Mouse (Mus musculus): ENCODE results near the gene Irgm1. TPM values are rescaled to one million over a fixed set of nuclear protein-coding genes. Genes with fewer than 3 reads are reported as not detected.
"Not testable (repeated sequence)": the region's sequence is repeated elsewhere in the genome, so short reads cannot be mapped to it uniquely, and the experiment has no call there.

Irgm1 gene
- 1.1 and 1.7 TPM in 2 replicates for polyA plus RNA-seq (2014; fragmentation: Nextera tagmentation; extraction: Ambion mirVana)

DNA sequence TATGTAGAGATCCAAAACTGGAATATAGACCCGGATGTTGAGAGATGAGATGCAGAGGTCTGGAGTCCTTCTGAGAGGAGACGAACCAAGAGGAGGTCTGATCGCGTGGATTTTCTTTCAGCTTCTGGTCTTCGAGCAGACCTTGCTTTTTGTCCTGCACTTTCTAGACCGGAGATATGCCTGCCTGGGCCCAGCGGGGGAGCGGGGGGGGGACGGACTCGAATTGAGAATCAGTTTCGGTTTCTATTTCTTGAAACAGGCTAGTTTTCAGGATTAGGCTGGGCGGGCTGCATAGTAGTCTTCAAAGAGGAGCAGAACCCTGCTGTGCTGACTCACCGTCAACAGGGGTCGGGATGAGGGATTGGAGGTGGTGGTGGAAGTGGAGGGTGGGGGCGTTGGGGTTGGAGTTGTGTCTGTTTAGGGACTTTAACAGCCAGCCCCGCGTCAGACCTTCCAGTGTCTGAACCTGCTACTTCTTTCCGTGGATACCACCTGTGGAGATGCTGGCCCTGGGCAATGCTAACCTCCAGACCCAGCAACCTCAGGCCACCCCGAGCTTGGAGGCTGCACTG is at the start of gene Irgm1:
Gene Irgm1, minus strand, starts transcription at position 483 of the 572 bp plus-strand sequence.
- Histone ChIP-seq H3K4me1 (ENCODE audit: control insufficient read depth, insufficient read depth, low read length) (peaks cover 4% of the 10 kb centered on the region; the same call in 1 of the 2 replicates), H3K4me2 (ENCODE audit: low read depth, severe bottlenecking) (peak within 1 kb of the TSS; percentile 61), H3K36me3 (ENCODE audit: control insufficient read depth, insufficient read depth, low read length) (no peaks in the 10 kb centered on the region), H3K9me3 (ENCODE audit: control insufficient read depth, low read length) (no peaks in the 10 kb centered on the region), H3K27me3 (ENCODE audit: control insufficient read depth, insufficient read depth, low read length) (no peaks in the 10 kb centered on the region), H3K4me3 (ENCODE audit: low read depth, low read length) (peak within 1 kb of the TSS; percentile 17), H3K27ac (replicated peaks; ENCODE audit: low read depth, low read length) (no peak within 1 kb of the TSS), H3K9ac (ENCODE audit: low read length) (peak within 1 kb of the TSS; percentile 28)
- peak; percentile 55 for ATAC-seq (ENCODE audit: insufficient number of reproducible peaks, low FRiP score, low TSS enrichment, low read depth)
- 1% methylated on average over 19 of the region's 19 CpGs for WGBS
- peak; percentile 51 for DNase-seq (ENCODE audit: low spot score)

DNA sequence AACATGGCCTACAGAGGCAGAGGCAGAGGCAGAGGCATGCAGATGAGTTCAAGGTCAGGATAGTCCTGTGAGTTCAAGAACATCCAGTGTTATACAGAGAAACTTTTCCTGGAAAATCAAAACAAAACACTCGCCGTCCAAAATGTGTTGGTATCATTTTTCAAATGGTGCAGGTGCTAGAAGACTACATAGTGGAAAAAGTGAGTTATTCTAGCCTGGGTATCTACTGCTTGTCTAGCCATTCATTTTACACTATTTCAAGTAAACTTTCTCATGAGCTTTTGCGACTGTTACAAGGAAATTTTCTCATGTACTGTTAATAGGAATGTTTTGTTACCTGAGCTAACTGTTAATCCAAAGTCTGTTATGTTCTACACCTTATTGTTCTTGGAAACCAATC is 46.9 kb upstream of the Irgm1 start:
- no peak overlapping the region for H3K27ac ChIP-seq (replicated peaks; ENCODE audit: low read depth, low read length)
- no peak overlapping the region for H3K9ac ChIP-seq (ENCODE audit: low read length)
- no peak for DNase-seq (ENCODE audit: low spot score)
- H3K27me3 ChIP-seq (ENCODE audit: control insufficient read depth, insufficient read depth, low read length), result no peaks in the 10 kb centered on the region
- no peak overlapping the region for H3K4me2 ChIP-seq (ENCODE audit: low read depth, severe bottlenecking)
- no peak for ATAC-seq (ENCODE audit: insufficient number of reproducible peaks, low FRiP score, low TSS enrichment, low read depth)
- H3K9me3 ChIP-seq (ENCODE audit: control insufficient read depth, low read length), result no peaks in the 10 kb centered on the region
- H3K4me1 ChIP-seq (ENCODE audit: control insufficient read depth, insufficient read depth, low read length), result no peaks in the 10 kb centered on the region
- H3K4me3 ChIP-seq (ENCODE audit: low read depth, low read length), result no peak overlapping the region
- 88% methylated on average over 3 of the region's 3 CpGs for WGBS
- H3K36me3 ChIP-seq (ENCODE audit: control insufficient read depth, insufficient read depth, low read length), result no peaks in the 10 kb centered on the region

DNA sequence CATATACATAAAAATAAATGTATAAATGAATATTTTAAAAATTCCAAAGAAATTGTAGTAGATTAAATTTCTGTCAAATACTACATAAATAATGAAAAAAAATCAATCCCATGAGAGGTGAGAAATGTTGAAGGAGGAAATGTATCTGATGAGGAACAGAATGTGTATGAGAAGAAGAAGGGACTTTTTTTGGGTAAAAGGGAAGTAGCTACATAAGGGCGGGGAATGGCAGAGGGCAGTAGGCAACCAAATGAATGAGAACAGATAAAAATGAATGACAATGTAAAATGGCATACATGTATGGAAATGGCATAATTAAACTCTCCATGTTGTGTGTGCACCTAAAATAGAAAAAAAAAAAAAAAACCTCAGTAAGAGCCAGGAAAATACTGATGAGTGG is 42.1 kb upstream of the Irgm1 start:
- no peak for ATAC-seq (ENCODE audit: insufficient number of reproducible peaks, low FRiP score, low TSS enrichment, low read depth)
- no peaks in the 10 kb centered on the region for H3K4me1 ChIP-seq (ENCODE audit: control insufficient read depth, insufficient read depth, low read length)
- 97% methylated on average over 1 of the region's 1 CpGs for WGBS

DNA sequence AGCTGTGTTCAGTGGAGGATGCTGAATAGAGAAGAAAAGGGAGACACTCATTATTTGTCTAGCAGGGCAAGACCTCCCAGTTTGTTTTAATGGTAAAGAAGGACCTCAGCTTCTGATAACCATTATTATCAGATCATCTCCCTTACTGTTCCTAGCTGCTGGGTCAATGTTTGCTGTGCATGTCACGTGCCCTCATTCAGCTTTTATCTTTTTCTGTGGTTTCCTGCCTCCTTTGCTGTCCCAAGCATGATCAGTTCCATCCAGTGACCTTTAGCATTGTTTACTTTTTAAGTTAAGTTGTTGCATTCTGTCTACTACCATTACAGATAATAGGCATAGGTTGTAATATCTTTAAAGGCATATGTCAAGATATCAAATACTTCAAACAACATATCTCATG is 37.0 kb upstream of the Irgm1 start:
- no peak overlapping the region for H3K4me3 ChIP-seq (ENCODE audit: low read depth, low read length)
- no peak overlapping the region for H3K9ac ChIP-seq (ENCODE audit: low read length)
- H3K9me3 ChIP-seq (ENCODE audit: control insufficient read depth, low read length), result no peaks in the 10 kb centered on the region
- WGBS, result 82% methylated on average over 1 of the region's 1 CpGs
- ATAC-seq (ENCODE audit: insufficient number of reproducible peaks, low FRiP score, low TSS enrichment, low read depth), result no peak
- no peaks in the 10 kb centered on the region for H3K36me3 ChIP-seq (ENCODE audit: control insufficient read depth, insufficient read depth, low read length)
- H3K4me1 ChIP-seq (ENCODE audit: control insufficient read depth, insufficient read depth, low read length), result no peaks in the 10 kb centered on the region
- H3K27ac ChIP-seq (replicated peaks; ENCODE audit: low read depth, low read length), result no peak overlapping the region
- DNase-seq (ENCODE audit: low spot score), result no peak
- H3K4me2 ChIP-seq (ENCODE audit: low read depth, severe bottlenecking), result no peak overlapping the region
- no peaks in the 10 kb centered on the region for H3K27me3 ChIP-seq (ENCODE audit: control insufficient read depth, insufficient read depth, low read length)

More for the DNA sequence above, 42.1 kb upstream of the Irgm1 start:
- H3K27ac ChIP-seq (replicated peaks; ENCODE audit: low read depth, low read length), result no peak overlapping the region
- no peak for DNase-seq (ENCODE audit: low spot score)
- H3K9ac ChIP-seq (ENCODE audit: low read length), result no peak overlapping the region
- no peak overlapping the region for H3K4me2 ChIP-seq (ENCODE audit: low read depth, severe bottlenecking)
- no peak overlapping the region for H3K4me3 ChIP-seq (ENCODE audit: low read depth, low read length)
- no peaks in the 10 kb centered on the region for H3K27me3 ChIP-seq (ENCODE audit: control insufficient read depth, insufficient read depth, low read length)
- no peaks in the 10 kb centered on the region for H3K9me3 ChIP-seq (ENCODE audit: control insufficient read depth, low read length)
- H3K36me3 ChIP-seq (ENCODE audit: control insufficient read depth, insufficient read depth, low read length), result no peaks in the 10 kb centered on the region

DNA sequence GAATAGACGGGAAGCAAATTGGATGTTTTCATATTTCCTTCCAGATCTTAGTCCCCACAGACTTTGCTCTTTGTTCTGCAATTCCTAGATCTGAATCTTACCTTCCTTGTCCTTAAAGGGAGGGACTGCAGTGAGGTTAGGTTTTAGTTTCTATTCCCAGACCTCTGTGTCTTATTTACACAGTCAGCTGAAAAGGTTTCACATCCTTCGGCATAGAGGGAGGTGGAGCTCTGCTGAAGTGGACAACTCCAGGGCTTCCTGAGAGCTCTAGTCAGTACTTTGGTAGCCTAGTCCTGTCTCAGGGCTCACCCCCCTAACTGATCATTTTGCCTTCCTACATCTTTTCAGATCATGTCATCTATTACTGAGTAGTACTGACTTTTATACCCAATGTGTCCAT is 30.5 kb upstream of the Irgm1 start, which contains the start of gene Gm5431:
Gene Gm5431, minus strand, starts transcription at position 194 of the 400 bp plus-strand sequence.
- no peak for DNase-seq (ENCODE audit: low spot score)
- no peak within 1 kb of the TSS for H3K4me3 ChIP-seq (ENCODE audit: low read depth, low read length)

DNA sequence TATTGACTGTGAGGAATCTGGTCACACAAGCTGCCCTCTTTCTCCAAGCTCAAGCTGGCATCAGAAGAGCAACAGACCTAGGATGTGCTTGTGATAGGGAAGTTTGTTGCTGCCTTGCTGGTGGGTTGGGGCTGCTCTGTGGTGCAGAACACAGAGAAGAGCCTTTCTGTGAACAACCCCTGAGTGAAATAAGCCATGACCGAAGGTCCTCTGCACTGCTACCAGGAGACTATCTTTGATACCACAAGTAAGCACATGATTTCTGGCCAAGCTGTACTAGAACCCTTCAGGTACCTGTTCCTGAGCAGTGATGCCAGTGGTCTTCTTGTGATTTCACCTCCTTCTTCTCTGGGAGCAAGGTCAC is 30.1 kb upstream of the Irgm1 start:
- ATAC-seq (ENCODE audit: insufficient number of reproducible peaks, low FRiP score, low TSS enrichment, low read depth); H3K4me1 ChIP-seq (ENCODE audit: control insufficient read depth, insufficient read depth, low read length); H3K27me3 ChIP-seq (ENCODE audit: control insufficient read depth, insufficient read depth, low read length); DNase-seq (ENCODE audit: low spot score); H3K36me3 ChIP-seq (ENCODE audit: control insufficient read depth, insufficient read depth, low read length); H3K4me3 ChIP-seq (ENCODE audit: low read depth, low read length); H3K9ac ChIP-seq (ENCODE audit: low read length); H3K4me2 ChIP-seq (ENCODE audit: low read depth, severe bottlenecking); H3K9me3 ChIP-seq (ENCODE audit: control insufficient read depth, low read length); H3K27ac ChIP-seq (replicated peaks; ENCODE audit: low read depth, low read length): not testable (repeated sequence)
- 100% methylated on average over 1 of the region's 1 CpGs for WGBS

More for the DNA sequence above, 30.5 kb upstream of the Irgm1 start, which contains the start of gene Gm5431:
- Histone ChIP-seq H3K4me2 (ENCODE audit: low read depth, severe bottlenecking) (no peak within 1 kb of the TSS), H3K36me3 (ENCODE audit: control insufficient read depth, insufficient read depth, low read length) (no peaks in the 10 kb centered on the region), H3K9ac (ENCODE audit: low read length) (no peak within 1 kb of the TSS), H3K27ac (replicated peaks; ENCODE audit: low read depth, low read length) (no peak within 1 kb of the TSS), H3K9me3 (ENCODE audit: control insufficient read depth, low read length) (no peaks in the 10 kb centered on the region), H3K4me1 (ENCODE audit: control insufficient read depth, insufficient read depth, low read length) (no peaks in the 10 kb centered on the region), H3K27me3 (ENCODE audit: control insufficient read depth, insufficient read depth, low read length) (no peaks in the 10 kb centered on the region)
- WGBS, result 81% methylated on average over 2 of the region's 2 CpGs
- no peak for ATAC-seq (ENCODE audit: insufficient number of reproducible peaks, low FRiP score, low TSS enrichment, low read depth)

DNA sequence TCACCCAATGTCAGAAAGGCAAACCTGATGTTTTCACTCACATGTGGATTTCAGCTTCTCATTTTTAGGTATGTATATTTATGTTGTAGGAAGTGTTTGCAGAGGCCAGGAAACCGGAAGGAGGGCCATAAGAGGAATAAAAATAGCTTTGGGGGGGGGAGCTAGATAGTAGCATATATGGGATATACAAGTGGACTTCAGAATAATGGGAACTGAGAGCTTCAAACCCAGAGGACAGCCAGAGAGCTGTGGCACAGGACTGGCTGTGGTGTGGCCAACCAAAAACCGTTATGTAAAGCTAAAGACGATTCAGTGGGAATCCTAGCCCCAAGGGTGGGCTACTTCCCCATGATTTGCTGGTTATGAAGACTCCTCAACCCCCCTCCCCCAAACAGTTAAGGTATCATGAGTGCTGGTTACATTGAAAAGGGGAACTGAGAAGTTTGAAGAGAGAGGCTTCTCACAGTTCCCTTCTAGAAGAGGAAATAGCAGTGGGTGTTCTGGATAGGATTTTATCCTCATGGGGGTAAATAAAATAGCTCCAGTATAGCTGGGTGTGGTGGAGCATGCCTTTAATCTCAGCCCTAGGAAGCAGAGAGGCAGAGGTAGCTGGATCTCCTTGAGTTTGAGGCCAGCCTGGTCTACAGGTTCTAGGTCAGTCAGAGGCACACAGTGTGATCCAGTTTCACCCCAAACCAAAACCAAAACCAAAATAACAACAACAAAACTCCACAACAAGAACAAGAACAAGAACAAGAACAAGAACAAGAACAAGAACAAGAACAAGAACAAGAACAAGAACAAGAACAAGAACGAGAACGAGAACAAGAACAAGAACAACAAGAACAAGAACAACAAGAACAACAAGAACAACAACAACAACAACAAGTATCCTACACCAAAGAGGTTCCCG is 29.4 kb upstream of the Irgm1 start:
- 82% methylated on average over 6 of the region's 6 CpGs for WGBS
- not testable (repeated sequence) for DNase-seq (ENCODE audit: low spot score); H3K27ac ChIP-seq (replicated peaks; ENCODE audit: low read depth, low read length); H3K9ac ChIP-seq (ENCODE audit: low read length); H3K9me3 ChIP-seq (ENCODE audit: control insufficient read depth, low read length); H3K4me1 ChIP-seq (ENCODE audit: control insufficient read depth, insufficient read depth, low read length); H3K4me2 ChIP-seq (ENCODE audit: low read depth, severe bottlenecking); H3K36me3 ChIP-seq (ENCODE audit: control insufficient read depth, insufficient read depth, low read length); H3K4me3 ChIP-seq (ENCODE audit: low read depth, low read length); H3K27me3 ChIP-seq (ENCODE audit: control insufficient read depth, insufficient read depth, low read length); ATAC-seq (ENCODE audit: insufficient number of reproducible peaks, low FRiP score, low TSS enrichment, low read depth)

DNA sequence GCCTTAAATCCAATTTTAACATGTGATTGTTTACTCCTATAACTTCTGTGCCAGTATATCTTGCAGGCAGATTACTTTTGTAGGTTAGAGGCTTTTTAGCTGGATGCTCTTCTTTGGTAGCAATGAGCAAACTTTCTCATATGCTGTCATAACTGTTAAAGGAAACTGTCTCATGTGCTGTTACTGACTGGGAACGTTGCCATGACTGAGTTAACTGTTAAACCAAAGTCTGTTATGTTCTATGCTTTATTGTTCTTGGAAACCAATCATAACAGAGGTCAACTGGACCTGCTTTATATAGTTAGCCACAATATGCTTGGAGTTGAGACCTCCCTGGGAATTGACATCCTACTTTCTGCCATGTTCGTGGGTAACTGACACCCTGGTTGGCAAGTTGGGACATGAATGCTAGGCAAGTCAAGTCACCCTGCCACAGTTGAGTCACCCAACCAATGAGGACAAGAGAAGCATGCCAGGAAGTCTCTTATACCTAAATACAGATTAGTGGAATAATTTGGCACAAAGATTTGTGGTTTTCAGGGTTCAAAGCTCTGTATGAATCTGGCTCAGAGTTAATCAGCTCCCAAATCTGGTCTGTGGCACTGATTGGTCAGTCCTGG is 27.4 kb upstream of the Irgm1 start:
- DNase-seq (ENCODE audit: low spot score) (no peak), ATAC-seq (ENCODE audit: insufficient number of reproducible peaks, low FRiP score, low TSS enrichment, low read depth) (no peak)
- Histone ChIP-seq H3K9me3 (ENCODE audit: control insufficient read depth, low read length) (no peaks in the 10 kb centered on the region), H3K27ac (replicated peaks; ENCODE audit: low read depth, low read length) (no peak overlapping the region), H3K4me3 (ENCODE audit: low read depth, low read length) (no peak overlapping the region), H3K4me1 (ENCODE audit: control insufficient read depth, insufficient read depth, low read length) (no peaks in the 10 kb centered on the region), H3K27me3 (ENCODE audit: control insufficient read depth, insufficient read depth, low read length) (no peaks in the 10 kb centered on the region), H3K9ac (ENCODE audit: low read length) (no peak overlapping the region), H3K36me3 (ENCODE audit: control insufficient read depth, insufficient read depth, low read length) (no peaks in the 10 kb centered on the region), H3K4me2 (ENCODE audit: low read depth, severe bottlenecking) (no peak overlapping the region)
- WGBS, result 74% methylated on average over 2 of the region's 2 CpGs
